Comparison of ENCODE assay signal across 14 mouse cellular contexts in genomic region chr11:75925801-75926200, GRCm38 (mm10). TPM values are rescaled to one million over a fixed set of nuclear protein-coding genes. Genes with fewer than 3 reads are reported as not detected.
A peak's percentile ranks its signal among the peaks of the same experiment; 100 is the strongest.
DNase-seq lines count a peak whose midpoint lies in the region; ATAC-seq lines count a peak whose summit lies in the region.
"Had no signal": no experiment of that assay in that cellular context is flagged by ENCODE, and none has a peak within 500 bp of the region (broad histone marks: within the 10 kb centered on the region; RNA-seq: fewer than 3 reads in every experiment).

No protein-coding gene starts in this region.

- peak; percentile 96 for DNase-seq in heart, adult 11 months
- DNase-seq in heart, postnatal 25 days (ENCODE audit: low spot score): no peak
- DNase-seq in spleen, adult 12 weeks (ENCODE audit: low spot score): peak; percentile 26
- DNase-seq in spleen, postnatal 4 days (ENCODE audit: low spot score in 2 of 2): no peak
- no peak for DNase-seq in forebrain, embryonic 11.5 days (ENCODE audit: low spot score)
- no peak for DNase-seq in layer of hippocampus, adult 18-20 months (ENCODE audit: low spot score in 2 of 2)
- DNase-seq in right cerebral cortex, postnatal 4 days: no peak
- DNase-seq: gastrocnemius, postnatal 10 days; kidney, adult 11 months; thymus, postnatal 4 days had no signal

- peak; percentile 48 for ATAC-seq in intestine, embryonic 15.5 days
- no peak for ATAC-seq in forebrain, embryonic 11.5 days (replicated peaks; ENCODE audit: low FRiP score)

- H3K27ac ChIP-seq in intestine, embryonic 15.5 days: peak overlapping the region; percentile 87
- no peak overlapping the region for H3K27ac ChIP-seq in forebrain, embryonic 11.5 days (ENCODE audit: low read depth, low read length)
- H3K27ac ChIP-seq: midbrain, embryonic 12.5 days; neural tube, embryonic 12.5 days had no signal

- peak overlapping the region; percentile 5; the same call in 1 of the 2 replicates for H3K9ac ChIP-seq in intestine, embryonic 15.5 days
- no peak overlapping the region for H3K9ac ChIP-seq in forebrain, embryonic 11.5 days (ENCODE audit: low read length)
- H3K9ac ChIP-seq: midbrain, embryonic 12.5 days; neural tube, embryonic 12.5 days had no signal

- H3K4me1 ChIP-seq in intestine, embryonic 15.5 days (replicated peaks): peaks cover 37% of the 10 kb centered on the region
- no peaks in the 10 kb centered on the region; the same call in 1 of the 2 replicates for H3K4me1 ChIP-seq in forebrain, embryonic 11.5 days (replicated peaks; ENCODE audit: control insufficient read depth, insufficient read depth, low read length)

- intact Hi-C loops in heart, postnatal 25 days (cut with DNase I): no loop called here

- H3K9me3 ChIP-seq in intestine, embryonic 15.5 days: no peaks in the 10 kb centered on the region
- H3K9me3 ChIP-seq in forebrain, embryonic 11.5 days (ENCODE audit: control insufficient read depth, low read length): no peaks in the 10 kb centered on the region
- H3K9me3 ChIP-seq: midbrain, embryonic 12.5 days; neural tube, embryonic 12.5 days had no signal

- peak overlapping the region; percentile 9; the same call in 1 of the 2 replicates for H3K4me3 ChIP-seq in intestine, embryonic 15.5 days (replicated peaks)
- H3K4me3 ChIP-seq in forebrain, embryonic 11.5 days (ENCODE audit: low read depth, low read length): no peak overlapping the region
- H3K4me3 ChIP-seq: erythroblast, embryonic 14.5 days; midbrain, embryonic 12.5 days; neural tube, embryonic 12.5 days had no signal

- peak overlapping the region; percentile 44 for H3K4me2 ChIP-seq in intestine, embryonic 15.5 days (replicated peaks)
- H3K4me2 ChIP-seq in forebrain, embryonic 11.5 days (ENCODE audit: low read depth, low read length, severe bottlenecking): no peak overlapping the region
- H3K4me2 ChIP-seq: midbrain, embryonic 12.5 days; neural tube, embryonic 12.5 days had no signal

- 27% methylated on average over 7 of the region's 7 CpGs for WGBS in intestine, embryonic 15.5 days
- WGBS in forebrain, embryonic 11.5 days: 78% methylated on average over 7 of the region's 7 CpGs

- H3K27me3 ChIP-seq in intestine, embryonic 15.5 days (replicated peaks): no peaks in the 10 kb centered on the region
- H3K27me3 ChIP-seq in forebrain, embryonic 11.5 days (ENCODE audit: control insufficient read depth, insufficient read depth, low read length): no peaks in the 10 kb centered on the region
- H3K27me3 ChIP-seq: midbrain, embryonic 12.5 days; neural tube, embryonic 12.5 days had no signal

- H3K36me3 ChIP-seq in intestine, embryonic 15.5 days: no peaks in the 10 kb centered on the region
- H3K36me3 ChIP-seq in forebrain, embryonic 11.5 days (ENCODE audit: control insufficient read depth, insufficient read depth, low read length): no peaks in the 10 kb centered on the region
- H3K36me3 ChIP-seq: midbrain, embryonic 12.5 days; neural tube, embryonic 12.5 days had no signal

RNA-seq across cellular contexts. Expression of gene Rph3al, which starts 12.4 kb away (rescaled TPM):
- 10 to 100 TPM in 1 of 2 experiments, 1 to 10 TPM in 1; 9.8 to 11.5 TPM for total RNA-seq in heart, postnatal 25 days (2021)
- 18.2 and 19.7 TPM in 2 replicates for polyA plus RNA-seq in intestine, embryonic 15.5 days (2015; fragmentation: Nextera tagmentation; extraction: Ambion mirVana)
- 1.1 and 2.5 TPM in 2 replicates for polyA plus RNA-seq in forebrain, embryonic 11.5 days (2014; fragmentation: Nextera tagmentation; extraction: Ambion mirVana)
- total RNA-seq in layer of hippocampus, adult 18-20 months (2021): 1 to 10 TPM; 5.0 to 5.4 TPM
- polyA plus RNA-seq: erythroblast, embryonic 14.5 days had no signal

Comparison
In these comparisons a context has a peak if more than half of its experiments do, and no peak if none do; other contexts are left out.
1. DNase-seq: peak in heart, adult 11 months (single experiment) and spleen, adult 12 weeks (single experiment); none in heart, postnatal 25 days (single experiment), spleen, postnatal 4 days (0 of 2), forebrain, embryonic 11.5 days (single experiment), layer of hippocampus, adult 18-20 months (0 of 2) and right cerebral cortex, postnatal 4 days (single experiment).